Mouse (Mus musculus) embryonic facial prominence, embryonic 14.5 days (tissue): ENCODE measurements around the gene Ulk3. TPM values are rescaled to one million over a fixed set of nuclear protein-coding genes. Genes with fewer than 3 reads are reported as not detected.

Source experiments
- ATAC-seq: fragments of 200-750 bp; cut with Nextera tagmentation; 2 replicates; pipeline ENCODE4 v1.8.0; 2017; ENCODE audit warnings: low read depth, moderate number of reproducible peaks, moderate TSS enrichment
- DNase-seq: peaks from one replicate; pipeline ENCODE4 v3.0.0-alpha.2; 2015; ENCODE audit warnings: low spot score
- H3K27ac ChIP-seq: fragments of 300-500 bp; sonication (generic); replicated peaks from 2 replicates; pipeline ENCODE4 v1.5.1; 2014; ENCODE audit warnings: low read depth, mild to moderate bottlenecking, low read length, moderate library complexity
- H3K27me3 ChIP-seq: fragments of 300-500 bp; sonication (generic); replicated peaks from 2 replicates; pipeline ENCODE4 v1.6.1; 2014; ENCODE audit warnings: low read length; ENCODE audit not compliant: control insufficient read depth, insufficient read depth
- H3K36me3 ChIP-seq: fragments of 300-500 bp; sonication (generic); 2 replicates; pipeline ENCODE4 v1.6.1; 2014; ENCODE audit warnings: low read length, mixed read lengths; ENCODE audit not compliant: control insufficient read depth, insufficient read depth
- H3K4me1 ChIP-seq: fragments of 300-500 bp; sonication (generic); 2 replicates; pipeline ENCODE4 v1.6.1; 2014; ENCODE audit warnings: antibody characterized with exemption, low read length; ENCODE audit not compliant: control insufficient read depth, insufficient read depth
- H3K4me2 ChIP-seq: fragments of 300-500 bp; sonication (generic); 2 replicates; pipeline ENCODE4 v1.6.1; 2014; ENCODE audit warnings: low read depth, mild to moderate bottlenecking, low read length, moderate library complexity, mixed read lengths
- H3K4me3 ChIP-seq: fragments of 300-500 bp; sonication (generic); 2 replicates; pipeline ENCODE4 v1.5.1; 2014; ENCODE audit warnings: low read depth, mild to moderate bottlenecking, low read length
- H3K9ac ChIP-seq: fragments of 300-500 bp; sonication (generic); 2 replicates; pipeline ENCODE4 v1.6.1; 2014; ENCODE audit warnings: low read depth, mild to moderate bottlenecking, low read length, moderate library complexity, mixed read lengths
- H3K9me3 ChIP-seq: fragments of 300-500 bp; sonication (generic); 2 replicates; pipeline ENCODE4 v1.6.1; 2016; ENCODE audit warnings: low read length; ENCODE audit not compliant: control insufficient read depth
- WGBS: fragments of 180-500 bp; shearing (Covaris S2); extraction: QIAGEN DNeasy Blood & Tissue Kit; methylation state at CpG from one replicate; pipeline ENCODE4 v1.1.7; 2014; 5-methylcytosine and 5-hydroxymethylcytosine counted together
- polyA plus RNA-seq: library from polyadenylated mRNA; unstranded; fragments of >200 nt; fragmentation: Nextera tagmentation; extraction: Ambion mirVana; gene quantifications from 2 replicates; pipeline ENCODE4 v1.2.1, GENCODE M21; 2014

The Ulk3 gene
- polyA plus RNA-seq, 1 experiment from 2014 or later, result 9.4 TPM

DNA sequence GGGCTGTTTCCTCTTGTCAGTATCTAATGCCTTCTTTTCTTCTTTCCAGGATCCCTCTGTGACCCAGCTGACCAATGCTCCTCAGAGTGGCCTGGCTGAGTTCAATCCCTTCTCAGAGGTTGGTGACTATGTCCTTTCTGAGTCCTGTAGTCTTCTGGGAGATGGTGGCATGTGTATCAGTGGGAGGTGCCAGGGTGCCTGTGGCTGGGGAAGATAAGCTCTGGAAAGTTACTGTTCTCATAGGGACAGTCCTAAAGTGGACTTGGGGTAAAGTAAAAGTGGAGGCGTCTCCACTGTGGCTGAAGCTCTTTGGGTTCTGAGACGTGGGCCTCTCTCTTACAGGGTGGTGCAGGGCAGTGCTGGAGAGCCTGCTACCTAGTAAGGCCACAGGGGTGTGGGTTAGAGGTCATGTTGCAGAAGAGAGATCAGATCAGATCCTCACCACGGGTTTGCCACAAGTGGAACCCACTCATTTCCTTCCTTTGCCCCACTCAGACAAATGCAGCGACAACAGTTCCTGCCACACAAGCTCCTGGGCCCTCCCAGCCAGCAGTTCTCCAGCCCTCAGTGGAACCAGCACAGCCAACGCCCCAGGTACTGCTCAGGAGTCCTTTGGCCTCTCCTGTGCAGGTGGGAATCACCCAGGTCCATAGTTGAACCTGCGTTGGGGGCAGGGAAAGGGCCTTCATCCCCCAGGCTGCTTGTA is 12.0 kb upstream of the Ulk3 start:
- Histone ChIP-seq H3K4me1 (no peaks in the 10 kb centered on the region), H3K9ac (no peak overlapping the region), H3K27ac (no peak overlapping the region), H3K36me3 (peaks cover 51% of the 10 kb centered on the region), H3K4me3 (no peak overlapping the region), H3K27me3 (no peaks in the 10 kb centered on the region), H3K9me3 (no peaks in the 10 kb centered on the region), H3K4me2 (no peak overlapping the region)
- 75% methylated on average over 5 of the region's 6 CpGs for WGBS
- no peak for ATAC-seq
- no peak for DNase-seq

DNA sequence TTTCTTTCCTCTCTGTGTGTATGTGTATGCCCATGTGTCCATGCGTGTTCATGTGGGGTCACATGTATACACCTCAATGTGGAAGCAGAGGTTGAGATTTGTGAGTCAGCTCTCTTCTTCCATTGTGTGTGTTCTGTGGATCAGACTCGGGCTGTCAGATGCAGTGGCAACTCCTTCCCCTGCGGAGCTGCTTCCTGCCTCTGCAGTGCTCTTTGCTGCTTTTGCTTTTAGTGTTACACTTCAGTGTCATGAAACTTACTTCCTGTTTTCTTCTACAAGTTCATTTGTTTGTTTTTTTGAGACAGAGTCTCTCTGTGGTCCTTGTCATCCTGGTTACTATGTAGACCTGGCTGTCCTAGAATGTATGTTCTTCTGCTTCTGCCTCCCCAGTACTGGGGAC is 4.3 kb upstream of the Ulk3 start:
- H3K4me3 ChIP-seq, result no peak overlapping the region
- no peak for DNase-seq
- no peak overlapping the region for H3K9ac ChIP-seq
- H3K27ac ChIP-seq, result no peak overlapping the region
- H3K27me3 ChIP-seq, result no peaks in the 10 kb centered on the region
- ATAC-seq, result no peak
- no peak overlapping the region for H3K4me2 ChIP-seq
- H3K9me3 ChIP-seq, result no peaks in the 10 kb centered on the region
- H3K4me1 ChIP-seq, result peaks cover under 1% of the 10 kb centered on the region; the same call in 1 of the 2 replicates
- peaks cover 73% of the 10 kb centered on the region for H3K36me3 ChIP-seq
- 82% methylated on average over 3 of the region's 3 CpGs for WGBS

DNA sequence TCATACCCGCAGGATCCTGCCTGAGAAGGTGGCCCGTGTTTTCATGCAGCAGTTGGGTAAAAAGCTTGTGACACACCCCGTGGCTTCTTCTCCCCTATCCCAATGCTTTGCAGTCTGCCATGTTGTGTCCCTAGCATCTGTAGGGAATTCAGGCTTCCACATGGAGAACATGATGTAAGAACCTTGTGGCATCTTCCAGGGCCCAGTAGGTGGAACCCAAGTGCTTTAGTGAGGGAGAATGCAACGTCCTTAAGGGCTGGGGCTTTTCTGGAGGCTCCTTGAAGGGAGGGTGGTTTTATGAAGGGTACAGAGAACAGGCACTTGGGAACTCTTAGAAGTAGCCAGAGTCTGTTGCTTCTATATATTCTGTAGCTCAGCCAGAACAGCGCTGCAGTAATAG is 1.5 kb downstream of the Ulk3 start:
- DNase-seq, result peak; percentile 23
- Histone ChIP-seq H3K27me3 (no peaks in the 10 kb centered on the region), H3K9ac (no peak overlapping the region), H3K4me1 (peaks cover 7% of the 10 kb centered on the region; the same call in 1 of the 2 replicates), H3K27ac (no peak overlapping the region), H3K4me3 (peak overlapping the region; percentile 80; the same call in 1 of the 2 replicates), H3K4me2 (peak overlapping the region; percentile 86; the same call in 1 of the 2 replicates), H3K36me3 (peaks cover 56% of the 10 kb centered on the region), H3K9me3 (no peaks in the 10 kb centered on the region)
- ATAC-seq, result no peak
- 24% methylated on average over 5 of the region's 5 CpGs for WGBS

DNA sequence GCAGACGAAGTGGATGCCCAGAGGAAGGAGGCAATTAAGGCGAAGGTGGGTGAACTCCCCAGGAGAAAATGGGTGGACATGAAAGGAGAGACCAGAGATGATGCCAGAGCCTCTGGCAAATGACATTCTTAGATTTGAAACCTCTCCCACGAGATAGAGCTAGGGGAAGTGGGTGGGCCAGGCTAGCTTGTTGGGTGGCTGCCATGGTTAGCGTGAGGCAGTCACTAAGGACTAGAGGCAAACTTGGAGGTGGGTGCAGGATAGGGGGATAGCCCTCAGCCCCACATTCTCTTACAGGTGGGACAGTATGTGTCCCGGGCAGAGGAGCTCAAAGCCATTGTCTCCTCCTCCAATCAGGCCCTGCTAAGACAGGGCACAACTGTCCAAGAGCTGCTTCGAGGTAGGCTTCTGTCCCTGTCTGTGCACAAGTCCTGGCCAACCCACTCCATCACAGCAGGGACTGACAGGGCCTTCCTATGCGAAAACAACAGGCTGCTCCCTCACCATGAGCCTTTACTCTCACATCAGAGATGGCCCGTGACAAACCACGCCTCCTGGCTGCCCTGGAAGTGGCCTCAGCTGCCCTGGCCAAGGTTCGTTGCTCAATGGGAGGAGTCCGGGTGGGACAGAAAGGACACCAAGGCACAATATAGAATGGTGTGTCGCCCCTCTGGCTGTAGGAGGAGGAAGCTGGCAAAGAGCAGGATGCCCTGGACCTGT is 4.4 kb downstream of the Ulk3 start:
- no peak for ATAC-seq
- no peak for DNase-seq

DNA sequence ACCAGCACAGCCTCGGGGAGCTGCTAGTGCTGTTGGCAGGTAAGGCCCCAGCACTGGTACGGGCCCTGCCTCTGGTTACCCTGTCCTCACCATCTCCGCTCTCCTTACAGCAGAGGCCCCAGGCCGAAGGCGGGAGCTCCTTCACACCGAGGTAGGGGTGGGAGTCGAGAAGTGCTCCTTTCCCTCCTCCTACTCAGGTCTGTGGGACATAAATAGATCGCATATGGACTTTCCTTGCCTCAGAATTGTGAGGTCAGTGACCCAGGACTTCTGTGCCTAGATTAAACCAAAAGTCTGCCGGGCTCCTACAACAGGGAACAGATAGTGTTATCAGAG is 4.9 kb downstream of the Ulk3 start:
- no peaks in the 10 kb centered on the region for H3K27me3 ChIP-seq
- no peak overlapping the region for H3K4me2 ChIP-seq
- ATAC-seq (no peak), DNase-seq (no peak)
- no peak overlapping the region for H3K4me3 ChIP-seq
- peaks cover 7% of the 10 kb centered on the region; the same call in 1 of the 2 replicates for H3K4me1 ChIP-seq
- H3K9ac ChIP-seq, result no peak overlapping the region
- H3K27ac ChIP-seq, result no peak overlapping the region
- H3K36me3 ChIP-seq, result peaks cover 45% of the 10 kb centered on the region
- no peaks in the 10 kb centered on the region for H3K9me3 ChIP-seq
- WGBS, result 64% methylated on average over 9 of the region's 9 CpGs

More for the DNA sequence above, 4.4 kb downstream of the Ulk3 start:
- Histone ChIP-seq H3K36me3 (peaks cover 45% of the 10 kb centered on the region), H3K9ac (no peak overlapping the region), H3K4me1 (peaks cover 7% of the 10 kb centered on the region; the same call in 1 of the 2 replicates), H3K4me3 (no peak overlapping the region), H3K27ac (no peak overlapping the region), H3K4me2 (no peak overlapping the region), H3K9me3 (no peaks in the 10 kb centered on the region), H3K27me3 (no peaks in the 10 kb centered on the region)
- WGBS, result 47% methylated on average over 11 of the region's 12 CpGs

DNA sequence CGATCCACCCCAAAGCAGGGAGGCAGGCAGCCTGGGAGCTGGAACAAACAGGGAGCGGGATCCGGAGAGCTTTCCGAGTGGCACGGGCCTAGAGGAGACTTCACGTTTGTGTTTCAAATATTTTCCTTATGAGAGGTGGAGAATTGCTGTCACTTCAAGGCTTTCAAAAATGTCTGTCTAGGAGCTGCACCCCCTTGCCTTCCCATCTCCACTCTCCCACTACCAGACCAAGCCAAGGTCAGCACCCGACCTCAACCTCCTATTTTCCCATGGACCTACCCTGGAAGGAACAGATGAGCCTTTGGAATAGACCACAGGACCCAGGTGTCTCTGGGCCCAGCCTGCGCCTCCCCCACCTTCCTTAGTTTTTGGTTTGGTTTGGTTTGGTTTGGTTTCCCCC is 8.0 kb downstream of the Ulk3 start:
- Histone ChIP-seq H3K4me2 (no peak overlapping the region), H3K4me3 (no peak overlapping the region), H3K36me3 (peaks cover 38% of the 10 kb centered on the region), H3K9me3 (no peaks in the 10 kb centered on the region), H3K27me3 (no peaks in the 10 kb centered on the region), H3K9ac (no peak overlapping the region), H3K4me1 (no peaks in the 10 kb centered on the region), H3K27ac (no peak overlapping the region)
- WGBS, result 71% methylated on average over 8 of the region's 8 CpGs
- DNase-seq (no peak), ATAC-seq (no peak)

DNA sequence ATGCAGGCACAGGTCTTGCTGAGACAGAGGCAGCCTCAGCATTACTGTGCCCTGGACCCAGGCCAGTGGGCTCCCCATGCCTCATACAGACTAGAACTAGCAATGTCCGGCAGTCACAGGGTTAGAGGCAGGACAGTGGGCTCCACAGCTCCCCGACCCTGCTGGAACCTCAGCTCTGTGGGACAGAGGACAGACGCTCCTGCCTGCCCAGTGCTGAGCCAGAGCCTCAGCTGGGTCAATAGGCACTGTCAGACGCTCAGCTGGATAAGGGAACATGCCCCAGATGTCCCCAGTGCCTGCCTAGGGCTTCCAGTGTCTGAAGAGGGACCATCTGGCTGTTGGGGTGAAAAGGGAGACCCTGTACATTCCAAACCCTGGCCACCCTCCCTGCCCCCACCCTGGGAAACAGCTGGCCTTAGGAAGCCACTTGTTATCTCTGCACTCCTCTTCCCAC is 8.7 kb downstream of the Ulk3 start:
- Histone ChIP-seq H3K4me3 (no peak overlapping the region), H3K27me3 (no peaks in the 10 kb centered on the region), H3K9ac (no peak overlapping the region), H3K27ac (no peak overlapping the region), H3K9me3 (no peaks in the 10 kb centered on the region), H3K4me1 (no peaks in the 10 kb centered on the region), H3K4me2 (no peak overlapping the region), H3K36me3 (peaks cover 31% of the 10 kb centered on the region)
- ATAC-seq (peak; percentile 35; the same call in 1 of the 2 replicates), DNase-seq (peak; percentile 20)
- WGBS, result 22% methylated on average over 3 of the region's 4 CpGs

DNA sequence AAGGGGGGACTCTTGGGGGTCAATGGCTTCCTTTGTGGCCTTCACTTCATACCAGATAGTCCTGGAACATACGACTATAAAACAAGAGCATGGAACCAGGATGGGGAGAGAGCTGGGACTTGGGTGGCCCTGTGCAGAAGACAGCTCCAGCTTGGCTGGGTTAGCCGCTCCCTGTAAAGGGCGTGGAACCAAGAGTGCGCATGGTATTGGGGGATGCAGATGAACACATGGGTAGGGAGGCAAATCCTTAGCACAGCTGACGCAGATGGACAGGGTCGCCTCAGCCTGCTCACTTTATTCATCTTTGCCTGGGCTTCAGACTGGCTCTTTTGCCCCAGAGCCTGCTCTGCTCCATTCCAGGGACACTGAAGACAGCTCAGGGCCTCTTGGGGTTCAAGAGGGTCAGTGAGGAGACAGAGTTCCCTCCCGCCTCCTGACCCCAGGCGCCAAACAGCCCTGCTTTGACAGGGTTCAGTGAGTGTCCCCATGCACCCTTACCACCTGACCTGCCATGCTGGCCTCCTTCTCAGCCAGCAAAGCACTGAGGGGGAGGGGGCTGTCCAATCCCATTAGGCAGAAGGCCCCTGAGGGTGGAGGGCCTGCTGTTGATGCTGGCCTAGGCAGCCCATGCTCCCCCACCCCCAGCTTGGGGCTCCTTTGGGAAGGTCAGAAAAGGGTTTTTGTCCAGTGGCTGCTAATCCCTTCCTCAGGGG is 9.8 kb downstream of the Ulk3 start:
- 50% methylated on average over 8 of the region's 8 CpGs for WGBS
- Histone ChIP-seq H3K4me2 (no peak overlapping the region), H3K27ac (no peak overlapping the region), H3K36me3 (peaks cover 20% of the 10 kb centered on the region), H3K9me3 (no peaks in the 10 kb centered on the region), H3K27me3 (no peaks in the 10 kb centered on the region), H3K4me1 (no peaks in the 10 kb centered on the region), H3K4me3 (no peak overlapping the region), H3K9ac (no peak overlapping the region)
- peak; percentile 34 for DNase-seq
- ATAC-seq, result peak; percentile 62; the same call in 1 of the 2 replicates
